Mouse (Mus musculus) limb, embryonic 12.5 days (tissue): ENCODE measurements around the gene Myo16. TPM values are rescaled to one million over a fixed set of nuclear protein-coding genes. Genes with fewer than 3 reads are reported as not detected.

ENCODE experiments used
- ATAC-seq: fragments of 200-750 bp; cut with Nextera tagmentation; 2 replicates; pipeline ENCODE4 v1.8.0; 2017; ENCODE audit warnings: low read depth, moderate TSS enrichment; ENCODE audit not compliant: insufficient number of reproducible peaks, insufficient read depth, low FRiP score, low TSS enrichment
- H3K27ac ChIP-seq: fragments of 300-500 bp; sonication (generic); 2 replicates; pipeline ENCODE4 v1.5.1; 2016; ENCODE audit warnings: mild to moderate bottlenecking, moderate library complexity
- H3K27me3 ChIP-seq: fragments of 300-500 bp; sonication (generic); 2 replicates; pipeline ENCODE4 v1.6.1; 2016; ENCODE audit warnings: mild to moderate bottlenecking, moderate library complexity
- H3K36me3 ChIP-seq: fragments of 300-500 bp; sonication (generic); 2 replicates; pipeline ENCODE4 v1.6.1; 2016; ENCODE audit warnings: mild to moderate bottlenecking, moderate library complexity
- H3K4me1 ChIP-seq: fragments of 300-500 bp; sonication (generic); replicated peaks from 2 replicates; pipeline ENCODE4 v1.6.1; 2016
- H3K4me2 ChIP-seq: fragments of 300-500 bp; sonication (generic); 2 replicates; pipeline ENCODE4 v1.6.1; 2016; ENCODE audit warnings: mild to moderate bottlenecking, moderate library complexity
- H3K4me3 ChIP-seq: fragments of 300-500 bp; sonication (generic); replicated peaks from 2 replicates; pipeline ENCODE4 v1.5.1; 2016; ENCODE audit warnings: mild to moderate bottlenecking
- H3K9ac ChIP-seq: fragments of 300-500 bp; sonication (generic); replicated peaks from 2 replicates; pipeline ENCODE4 v1.6.1; 2016; ENCODE audit warnings: mild to moderate bottlenecking, moderate library complexity
- H3K9me3 ChIP-seq: fragments of 300-500 bp; sonication (generic); 2 replicates; pipeline ENCODE4 v1.6.1; 2016; ENCODE audit warnings: mild to moderate bottlenecking, moderate library complexity
- WGBS: fragments of 180-500 bp; shearing (Covaris S2); methylation state at CpG from one replicate; pipeline ENCODE4 v1.1.7; 2016; 5-methylcytosine and 5-hydroxymethylcytosine counted together
- polyA plus RNA-seq: library from polyadenylated mRNA; unstranded; fragments of >200 nt; fragmentation: Nextera tagmentation; extraction: Ambion mirVana; gene quantifications from 2 replicates; pipeline ENCODE4 v1.2.1, GENCODE M21; 2016

The Myo16 gene
- polyA plus RNA-seq, 1 experiment from 2014 or later = 0.50 TPM

- H3K4me3 ChIP-seq = no peak overlapping the region
- ATAC-seq = no peak
- no peak overlapping the region for H3K9ac ChIP-seq
- no peaks in the 10 kb centered on the region for H3K4me1 ChIP-seq
- no peaks in the 10 kb centered on the region for H3K9me3 ChIP-seq
- H3K4me2 ChIP-seq = no peak overlapping the region
- WGBS = 71% methylated on average over 2 of the region's 2 CpGs
- H3K27me3 ChIP-seq = no peaks in the 10 kb centered on the region
- no peaks in the 10 kb centered on the region for H3K36me3 ChIP-seq
- H3K27ac ChIP-seq = no peak overlapping the region
Observed at GRCm38 (mm10) chr8:10671862-10672548, 518.3 kb downstream of the Myo16 start.

- no peak overlapping the region for H3K4me2 ChIP-seq
- H3K9me3 ChIP-seq = no peaks in the 10 kb centered on the region
- no peak overlapping the region for H3K4me3 ChIP-seq
- 79% methylated on average over 9 of the region's 9 CpGs for WGBS
- ATAC-seq = no peak
- H3K27me3 ChIP-seq = no peaks in the 10 kb centered on the region
- H3K4me1 ChIP-seq = 0 out of 2 replicates have a peak, but pooled peaks cover 5% of the 10 kb centered on the region
- no peak overlapping the region for H3K9ac ChIP-seq
- no peak overlapping the region for H3K27ac ChIP-seq
- H3K36me3 ChIP-seq = no peaks in the 10 kb centered on the region
Observed at GRCm38 (mm10) chr8:10677840-10678410, 524.2 kb downstream of the Myo16 start.

- Histone ChIP-seq H3K27me3 (no peaks in the 10 kb centered on the region), H3K4me1 (0 out of 2 replicates have a peak, but pooled peaks cover 5% of the 10 kb centered on the region), H3K27ac (no peak overlapping the region), H3K4me3 (no peak overlapping the region), H3K4me2 (no peak overlapping the region), H3K9me3 (no peaks in the 10 kb centered on the region), H3K36me3 (no peaks in the 10 kb centered on the region), H3K9ac (no peak overlapping the region)
- WGBS = 71% methylated on average over 7 of the region's 7 CpGs
- no peak for ATAC-seq
Observed at GRCm38 (mm10) chr8:10681926-10682325, 528.2 kb downstream of the Myo16 start.

- 78% methylated on average over 8 of the region's 8 CpGs for WGBS
- Histone ChIP-seq H3K4me3 (no peak overlapping the region), H3K4me1 (no peaks in the 10 kb centered on the region), H3K27me3 (no peaks in the 10 kb centered on the region), H3K9me3 (no peaks in the 10 kb centered on the region), H3K27ac (no peak overlapping the region), H3K9ac (no peak overlapping the region), H3K4me2 (no peak overlapping the region), H3K36me3 (no peaks in the 10 kb centered on the region)
- ATAC-seq = no peak
Observed at GRCm38 (mm10) chr8:10683088-10683487, 529.4 kb downstream of the Myo16 start.

Other genes with a start within 250 kb of the Myo16 start
- gene Lig4, start 176.2 kb upstream of the Myo16 start, polyA plus RNA-seq = 6.2 and 7.9 TPM in 2 replicates
- gene Abhd13, start 176.2 kb upstream of the Myo16 start, polyA plus RNA-seq = 21.4 and 22.0 TPM in 2 replicates
- 0.53 and 0.54 TPM in 2 replicates for gene Tnfsf13b, start 147.4 kb upstream of the Myo16 start, polyA plus RNA-seq